Comparison of ENCODE assay signal across 14 mouse cellular contexts in genomic region chr5:144556710-144557109, GRCm38 (mm10). TPM values are rescaled to one million over a fixed set of nuclear protein-coding genes. Genes with fewer than 3 reads are reported as not detected.
DNase-seq lines count a peak whose midpoint lies in the region; ATAC-seq lines count a peak whose summit lies in the region.
"Had no signal": no experiment of that assay in that cellular context is flagged by ENCODE, and none has a peak within 500 bp of the region (broad histone marks: within the 10 kb centered on the region; RNA-seq: fewer than 3 reads in every experiment).

No protein-coding gene starts in this region.

- H3K27ac ChIP-seq in hindbrain, embryonic 10.5 days = peak overlapping the region; percentile 80
- peak overlapping the region; percentile 57 for H3K27ac ChIP-seq in midbrain, embryonic 11.5 days (ENCODE audit: low read depth, low read length)
- peak overlapping the region; percentile 4; the same call in 1 of the 2 replicates for H3K27ac ChIP-seq in stomach, embryonic 15.5 days

- peaks cover 5% of the 10 kb centered on the region for H3K36me3 ChIP-seq in hindbrain, embryonic 10.5 days
- H3K36me3 ChIP-seq in midbrain, embryonic 11.5 days (ENCODE audit: control insufficient read depth, insufficient read depth, low read length) = no peaks in the 10 kb centered on the region
- H3K36me3 ChIP-seq in stomach, embryonic 15.5 days = no peaks in the 10 kb centered on the region
- H3K36me3 ChIP-seq: G1E had no signal

- peaks cover 10% of the 10 kb centered on the region for H3K27me3 ChIP-seq in hindbrain, embryonic 10.5 days (ENCODE audit: insufficient read depth, poor library complexity, severe bottlenecking)
- no peaks in the 10 kb centered on the region; the same call in 1 of the 2 replicates for H3K27me3 ChIP-seq in midbrain, embryonic 11.5 days (ENCODE audit: control insufficient read depth, insufficient read depth, low read length)
- H3K27me3 ChIP-seq in stomach, embryonic 15.5 days (replicated peaks) = no peaks in the 10 kb centered on the region

- H3K9ac ChIP-seq in midbrain, embryonic 11.5 days (ENCODE audit: low read length) = no peak overlapping the region
- no peak overlapping the region for H3K9ac ChIP-seq in stomach, embryonic 15.5 days
- H3K9ac ChIP-seq: lung, embryonic 14.5 days had no signal

- H3K4me2 ChIP-seq in midbrain, embryonic 11.5 days = no peak overlapping the region
- H3K4me2 ChIP-seq in stomach, embryonic 15.5 days = no peak overlapping the region
- H3K4me2 ChIP-seq: lung, embryonic 14.5 days had no signal

- H3K9me3 ChIP-seq in hindbrain, embryonic 10.5 days = no peaks in the 10 kb centered on the region
- H3K9me3 ChIP-seq in midbrain, embryonic 11.5 days (ENCODE audit: control insufficient read depth, low read length) = no peaks in the 10 kb centered on the region
- H3K9me3 ChIP-seq in stomach, embryonic 15.5 days = no peaks in the 10 kb centered on the region

- H3K4me1 ChIP-seq in hindbrain, embryonic 10.5 days (replicated peaks) = peaks cover 25% of the 10 kb centered on the region
- peaks cover 10% of the 10 kb centered on the region; the same call in 1 of the 2 replicates for H3K4me1 ChIP-seq in midbrain, embryonic 11.5 days (ENCODE audit: control insufficient read depth, insufficient read depth, low read length)
- peaks cover 4% of the 10 kb centered on the region; the same call in 1 of the 2 replicates for H3K4me1 ChIP-seq in stomach, embryonic 15.5 days

- 28% methylated on average over 10 of the region's 10 CpGs for WGBS in hindbrain, embryonic 10.5 days
- 16% methylated on average over 10 of the region's 10 CpGs for WGBS in midbrain, embryonic 11.5 days
- WGBS in stomach, embryonic 15.5 days = 39% methylated on average over 9 of the region's 10 CpGs

- peak; percentile 72 for ATAC-seq in midbrain, embryonic 11.5 days (ENCODE audit: low FRiP score)
- no peak for ATAC-seq in stomach, embryonic 15.5 days (ENCODE audit: insufficient read depth, low FRiP score, low read depth)

- H3K4me3 ChIP-seq in hindbrain, embryonic 10.5 days = no peak overlapping the region
- H3K4me3 ChIP-seq in midbrain, embryonic 11.5 days (ENCODE audit: low read depth, low read length) = no peak overlapping the region
- H3K4me3 ChIP-seq in stomach, embryonic 15.5 days (replicated peaks) = no peak overlapping the region

- DNase-seq in embryo, embryonic 10.5 days (ENCODE audit: low spot score) = peak; percentile 39
- DNase-seq in embryo, embryonic 11 days = no peak
- peak; percentile 40 for DNase-seq in hindbrain, embryonic 10.5 days (ENCODE audit: low spot score)
- DNase-seq in midbrain, embryonic 11.5 days (ENCODE audit: low spot score, missing footprints) = peak; percentile 90
- DNase-seq in urinary bladder, postnatal 10 days (ENCODE audit: low spot score) = no peak
- no peak for DNase-seq in kidney, postnatal 4 days
- no peak for DNase-seq in spleen, postnatal 36 days (ENCODE audit: low spot score in 2 of 2)
- DNase-seq: adrenal gland, adult 2 months; gastrocnemius, postnatal 10 days; kidney, postnatal 36 days; lung, embryonic 14.5 days had no signal

RNA-seq across cellular contexts. Expression of gene Nptx2, which starts 11.0 kb away (rescaled TPM):
- 1.8 and 3.2 TPM in 2 replicates for polyA plus RNA-seq in hindbrain, embryonic 10.5 days (2016; fragmentation: Nextera tagmentation; extraction: Ambion mirVana)
- polyA plus RNA-seq in midbrain, embryonic 11.5 days (2014; fragmentation: Nextera tagmentation; extraction: Ambion mirVana) = 1.8 and 1.9 TPM in 2 replicates
- 3.0 and 3.2 TPM in 2 replicates for polyA plus RNA-seq in stomach, embryonic 15.5 days (2015; fragmentation: Nextera tagmentation; extraction: Ambion mirVana)
- polyA plus RNA-seq: G1E; heart, postnatal 0 days had no signal

Comparison
In these comparisons a context has a peak if more than half of its experiments do, and no peak if none do; other contexts are left out.
1. DNase-seq: peak in embryo, embryonic 10.5 days (single experiment), hindbrain, embryonic 10.5 days (single experiment) and midbrain, embryonic 11.5 days (single experiment); none in embryo, embryonic 11 days (single experiment), urinary bladder, postnatal 10 days (single experiment), kidney, postnatal 4 days (0 of 2) and spleen, postnatal 36 days (0 of 2).
2. H3K27ac ChIP-seq: peak in every context shown above with its lines; median percentile 80 in hindbrain, embryonic 10.5 days; 57 in midbrain, embryonic 11.5 days; 4 in stomach, embryonic 15.5 days.